Mouse (Mus musculus) left cerebral cortex, adult 8-10 months (tissue): ENCODE data around the gene Ppih. TPM values are rescaled to one million over a fixed set of nuclear protein-coding genes. Genes with fewer than 3 reads are reported as not detected.

Experiments
- total RNA-seq, 4 experiments: library from RNA; stranded (reverse); gene quantifications; 2 replicates each; pipeline ENCODE4 v1.2.4; 2022

Gene Ppih
- total RNA-seq, 4 experiments from 2014 or later: 15.9 to 18.6 (median 17.5) TPM

Other genes starting within 250 kb of the Ppih start
- 100 to 1,000 TPM in 1 of 4 experiments, 10 to 100 TPM in 3; 83.3 to 103 (median 92.3) TPM for gene Slc2a1, start 211.8 kb downstream of the Ppih start, total RNA-seq
- gene Zfp691, start 146.4 kb downstream of the Ppih start, total RNA-seq: 1 to 10 TPM; 6.6 to 7.9 (median 7.3) TPM
- under 1 TPM; 0.53 to 0.98 (median 0.78) TPM for gene Ermap, start 130.5 kb downstream of the Ppih start, total RNA-seq
- 10 to 100 TPM; 15.2 to 18.2 (median 16.4) TPM for gene Svbp, start 125.2 kb downstream of the Ppih start, total RNA-seq
- gene Tmem269, start 102.3 kb downstream of the Ppih start, total RNA-seq: under 1 TPM; 0.37 to 0.72 (median 0.55) TPM
- gene AU022252, start 87.8 kb downstream of the Ppih start, total RNA-seq: 10 to 100 TPM; 21.6 to 30.7 (median 28.2) TPM
- 1 to 10 TPM; 7.0 to 8.9 (median 8.0) TPM for gene P3h1, start 87.6 kb downstream of the Ppih start, total RNA-seq
- gene Cldn19, start 65.1 kb downstream of the Ppih start, total RNA-seq: under 1 TPM in 3 of 4 experiments, not detected in 1; 0.13 to 0.60 (median 0.53) TPM
- 100 to 1,000 TPM; 177 to 201 (median 189) TPM for gene Ybx1, start 25.9 kb downstream of the Ppih start, total RNA-seq
- 10 to 100 TPM; 20.9 to 24.6 (median 23.2) TPM for gene Ccdc30, start 95.0 kb upstream of the Ppih start, total RNA-seq
- 1 to 10 TPM; 5.0 to 6.8 (median 6.0) TPM for gene Ppcs, start 101.9 kb upstream of the Ppih start, total RNA-seq
- 1 to 10 TPM in 1 of 4 experiments, under 1 TPM in 3; 0.46 to 1.2 (median 0.76) TPM for gene Zmynd12, start 102.3 kb upstream of the Ppih start, total RNA-seq
- gene Rimkla, start 172.1 kb upstream of the Ppih start, total RNA-seq: 10 to 100 TPM; 10.2 to 11.2 (median 11.0) TPM
- gene Foxj3, start 216.5 kb upstream of the Ppih start, total RNA-seq: 100 to 1,000 TPM in 1 of 4 experiments, 10 to 100 TPM in 3; 65.1 to 100 (median 78.9) TPM
- 10 to 100 TPM; 16.3 to 18.6 (median 17.1) TPM for gene Frg2f1, start 219.0 kb upstream of the Ppih start, total RNA-seq